Mouse (Mus musculus): ENCODE results near the gene Wasf2.
"Not testable (repeated sequence)": the region's sequence is repeated elsewhere in the genome, so short reads cannot be mapped to it uniquely, and the experiment has no call there.

Gene Wasf2

DNA sequence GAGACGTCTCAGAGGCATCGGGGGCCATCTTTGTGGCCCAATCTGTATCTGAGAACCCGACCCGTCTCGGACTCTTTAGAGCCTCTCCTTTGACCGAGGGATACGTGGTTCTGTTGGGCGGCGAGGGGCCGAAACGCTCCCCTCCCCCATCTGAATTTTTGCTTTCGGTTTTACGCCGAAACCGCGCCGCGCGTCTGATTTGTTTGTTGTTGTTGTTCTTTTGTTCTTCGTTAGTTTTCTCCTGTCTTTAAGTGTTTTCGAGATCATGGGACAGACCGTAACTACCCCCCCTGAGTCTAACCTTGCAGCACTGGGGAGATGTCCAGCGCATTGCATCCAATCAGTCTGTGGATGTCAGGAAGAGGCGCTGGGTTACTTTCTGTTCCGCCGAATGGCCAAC lies 33.6 kb upstream of the Wasf2 start:
- DNase-seq (ENCODE audit: low spot score in 2 of 2), result not testable (repeated sequence)

DNA sequence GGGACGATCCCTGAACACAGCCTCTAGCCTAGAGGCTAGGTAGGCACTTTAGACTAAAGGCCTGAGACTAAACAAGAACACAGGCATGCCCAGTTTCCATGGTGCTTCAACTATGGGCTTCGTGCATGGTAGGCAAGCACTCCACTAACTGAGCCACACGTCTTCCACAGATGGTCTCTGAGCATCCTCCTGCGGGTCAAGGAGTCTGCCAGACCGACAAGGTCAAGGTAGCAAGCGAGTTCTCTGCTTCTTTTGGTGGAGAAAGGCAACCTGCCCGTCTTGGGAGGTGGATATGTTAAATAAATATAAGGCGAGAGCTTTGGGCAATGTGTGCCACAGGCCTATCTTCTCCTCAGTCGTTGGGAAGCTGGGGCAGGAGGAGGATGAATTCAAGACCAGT lies 28.6 kb upstream of the Wasf2 start:
- DNase-seq (ENCODE audit: low spot score in 2 of 2), result no peak

GRCm38 (mm10) chr4:133103525-133104193 lies 26.6 kb upstream of the Wasf2 start:
- DNase-seq (ENCODE audit: low spot score in 2 of 2), result no peak

DNA sequence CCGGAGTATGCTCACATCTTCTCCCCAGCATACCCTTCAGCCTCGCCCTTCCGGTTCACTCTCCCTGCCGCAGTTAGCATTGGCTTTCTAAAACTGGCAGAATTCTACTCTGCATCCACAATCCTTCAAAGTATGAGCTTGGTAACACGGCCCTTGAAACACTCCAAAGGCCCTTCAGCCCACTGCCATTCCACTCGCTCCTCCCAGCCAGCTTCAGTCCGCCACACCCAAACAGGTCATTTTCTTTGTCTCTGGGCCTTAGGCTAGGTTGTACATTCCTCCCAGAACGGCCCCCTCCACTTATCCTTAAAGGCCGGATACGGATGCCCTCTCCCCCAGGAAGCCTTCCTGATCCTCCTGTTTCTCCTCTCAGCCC lies 26.1 kb upstream of the Wasf2 start:
- no peak for DNase-seq (ENCODE audit: low spot score in 2 of 2)

DNA sequence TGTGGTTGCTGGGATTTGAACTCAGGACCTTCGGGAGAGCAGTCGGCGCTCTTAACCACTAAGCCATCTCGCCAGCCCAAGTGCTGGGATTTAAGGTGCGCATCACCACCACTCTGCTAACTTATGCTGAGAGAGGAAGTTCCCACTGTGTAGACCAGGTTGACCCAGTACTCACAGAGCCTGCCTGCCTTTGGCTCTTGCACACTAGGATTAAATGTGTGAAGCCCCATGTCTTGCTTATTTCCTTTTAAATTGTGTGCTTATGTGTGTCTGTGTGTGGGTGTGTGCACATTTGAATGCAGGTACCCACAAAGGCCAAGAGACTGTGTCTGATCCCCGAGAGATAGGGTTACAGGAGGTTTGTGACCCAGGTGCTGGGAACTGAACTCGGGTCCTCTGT lies 23.6 kb upstream of the Wasf2 start:
- DNase-seq (ENCODE audit: low spot score in 2 of 2), result no peak

GRCm38 (mm10) chr4:133107788-133108281 lies 22.5 kb upstream of the Wasf2 start:
- no peak for DNase-seq (ENCODE audit: low spot score in 2 of 2)

DNA sequence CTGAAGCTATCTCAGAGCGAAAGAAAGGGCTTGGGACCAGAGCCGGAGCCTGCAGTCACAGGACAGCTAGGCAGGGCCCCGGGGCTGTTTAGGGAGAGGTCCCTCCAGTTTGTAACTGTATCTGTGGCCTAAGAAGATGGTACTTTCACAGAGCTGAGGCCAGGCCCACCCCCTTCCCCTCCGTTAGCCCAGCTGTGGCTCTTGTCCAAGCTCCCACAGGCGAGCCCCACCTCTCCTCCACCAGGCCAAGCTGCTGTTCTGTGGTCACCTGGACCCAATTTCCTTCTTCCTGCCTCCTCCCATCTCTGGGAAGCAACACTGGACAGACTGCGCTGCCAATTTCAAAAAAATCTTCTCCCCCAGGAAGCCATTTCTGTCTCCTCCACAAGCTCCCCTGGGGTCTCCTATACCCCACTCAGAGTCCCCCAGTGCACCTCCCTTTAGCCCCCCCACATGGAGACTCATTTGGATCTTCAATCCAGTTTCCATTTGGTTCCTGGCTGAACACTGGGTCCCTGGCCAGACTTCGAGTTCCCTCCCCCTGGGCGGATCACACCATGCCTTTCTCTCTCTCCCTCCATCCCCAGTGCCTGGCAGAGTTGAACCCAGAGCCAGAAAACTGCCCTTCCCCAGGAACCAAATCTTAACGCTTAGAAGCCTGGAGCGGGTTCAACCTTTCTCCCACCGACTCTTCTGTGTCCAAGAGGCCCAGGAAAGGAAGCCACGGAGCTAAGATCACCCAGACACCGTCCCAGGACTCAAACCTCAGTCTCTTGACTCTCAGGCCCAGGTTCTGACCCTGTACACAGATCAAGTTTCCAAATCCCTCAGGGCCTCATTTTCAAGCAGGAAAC lies 21.6 kb upstream of the Wasf2 start:
- no peak for DNase-seq (ENCODE audit: low spot score in 2 of 2)

- DNase-seq (ENCODE audit: low spot score in 2 of 2), result no peak
These were observed 20.9 kb upstream of the Wasf2 start for GRCm38 (mm10) chr4:133109335-133109801.

GRCm38 (mm10) chr4:133112175-133112838 lies 18.0 kb upstream of the Wasf2 start:
- DNase-seq (ENCODE audit: low spot score in 2 of 2), result no peak

- DNase-seq (ENCODE audit: low spot score in 2 of 2), result no peak
These were observed 16.9 kb upstream of the Wasf2 start for GRCm38 (mm10) chr4:133113351-133113882.

- no peak for DNase-seq (ENCODE audit: low spot score in 2 of 2)
These were observed 15.5 kb upstream of the Wasf2 start for GRCm38 (mm10) chr4:133114762-133115161.

DNA sequence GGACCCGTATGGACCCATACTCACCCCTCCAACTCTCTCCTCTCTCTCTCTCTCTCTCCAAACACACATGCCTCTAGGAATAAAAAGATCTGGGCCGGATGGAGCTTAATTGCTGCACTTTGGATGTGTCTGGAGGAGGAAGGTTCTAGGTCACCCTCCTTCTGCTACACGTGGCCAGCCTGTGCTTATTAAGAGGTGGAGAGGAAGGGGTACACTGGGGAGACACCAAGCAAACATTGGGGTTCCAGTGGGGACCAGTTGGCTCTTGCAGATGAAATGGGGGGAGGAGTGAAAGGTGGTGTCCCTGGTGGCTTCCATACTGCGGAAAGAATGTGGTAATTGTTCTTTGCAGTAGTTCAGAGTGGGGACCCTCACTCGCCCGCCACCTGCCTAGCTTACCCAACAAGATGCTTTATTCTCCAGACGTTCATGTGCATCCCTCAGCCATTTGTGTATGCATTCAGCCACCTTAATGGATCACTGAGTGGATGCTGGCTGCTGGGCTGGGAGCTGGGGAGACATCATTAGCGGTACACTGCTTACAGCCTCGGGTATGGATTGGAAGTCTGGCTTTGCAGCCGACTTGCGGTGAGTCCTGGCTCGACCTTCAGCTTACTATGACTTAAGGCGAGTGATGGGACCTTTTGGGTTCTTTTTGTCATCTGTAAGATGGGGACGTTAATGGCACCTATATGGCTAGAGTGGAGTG lies 14.4 kb upstream of the Wasf2 start:
- DNase-seq (ENCODE audit: low spot score in 2 of 2), result no peak

GRCm38 (mm10) chr4:133116756-133117470 lies 13.4 kb upstream of the Wasf2 start:
- DNase-seq (ENCODE audit: low spot score in 2 of 2), result no peak

GRCm38 (mm10) chr4:133117556-133118411 lies 12.5 kb upstream of the Wasf2 start:
- no peak for DNase-seq (ENCODE audit: low spot score in 2 of 2)

DNA sequence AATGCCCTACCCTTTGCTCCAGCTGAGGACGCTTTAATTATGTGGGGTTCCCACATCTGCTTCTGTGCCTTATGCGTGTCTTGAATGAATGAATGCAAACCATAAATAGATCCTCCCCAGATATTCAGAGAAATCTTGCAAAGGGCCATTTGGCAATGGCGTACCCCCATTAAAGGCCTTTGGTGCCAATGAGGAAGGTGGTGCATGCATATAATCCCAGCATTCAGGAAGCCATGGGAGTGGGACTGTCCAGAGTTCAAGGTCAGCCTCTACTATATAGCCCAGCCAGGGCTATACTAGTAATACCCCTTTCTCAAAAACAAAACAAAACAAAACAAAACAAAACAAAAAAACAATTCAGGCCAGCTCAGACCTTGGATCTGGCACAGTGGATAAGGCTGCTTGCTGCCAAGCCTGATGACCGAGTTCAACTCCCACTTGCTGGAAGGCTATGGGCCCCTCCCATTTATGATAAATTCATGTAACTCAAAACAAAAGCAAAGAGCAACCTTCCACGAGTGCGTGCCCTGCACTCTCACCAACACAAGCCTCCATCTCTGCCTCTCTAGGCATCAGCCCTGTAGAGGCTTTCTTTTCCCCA lies 11.4 kb upstream of the Wasf2 start:
- DNase-seq (ENCODE audit: low spot score in 2 of 2), result no peak

- no peak for DNase-seq (ENCODE audit: low spot score in 2 of 2)
These were observed 10.7 kb upstream of the Wasf2 start for GRCm38 (mm10) chr4:133119579-133119978.

GRCm38 (mm10) chr4:133120833-133121321 lies 9.4 kb upstream of the Wasf2 start:
- no peak for DNase-seq (ENCODE audit: low spot score in 2 of 2)

DNA sequence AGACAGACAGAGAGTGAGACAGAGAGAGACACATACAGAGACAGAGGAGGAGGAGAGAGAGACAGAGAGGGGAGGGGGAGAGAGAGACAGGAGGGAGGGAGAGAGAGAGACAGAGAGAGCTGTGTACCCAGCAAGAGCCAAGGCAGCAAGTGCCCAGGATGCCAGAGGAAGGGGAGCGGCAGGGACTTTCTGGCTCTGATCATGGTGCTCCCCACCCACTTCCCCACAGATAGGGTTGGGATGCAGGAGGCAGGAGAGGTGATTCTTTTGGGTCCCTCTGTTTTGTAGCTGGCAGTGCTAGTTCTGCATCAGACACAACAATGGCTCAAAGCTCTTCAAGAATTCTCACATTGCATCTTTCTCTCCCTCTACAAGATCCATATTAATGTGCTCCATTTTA lies 8.9 kb upstream of the Wasf2 start:
- DNase-seq (ENCODE audit: low spot score in 2 of 2), result no peak

GRCm38 (mm10) chr4:133121974-133122637 lies 8.2 kb upstream of the Wasf2 start:
- no peak for DNase-seq (ENCODE audit: low spot score in 2 of 2)
